ENCODE assay signal across 9 mouse cellular contexts in the genomic region with DNA sequence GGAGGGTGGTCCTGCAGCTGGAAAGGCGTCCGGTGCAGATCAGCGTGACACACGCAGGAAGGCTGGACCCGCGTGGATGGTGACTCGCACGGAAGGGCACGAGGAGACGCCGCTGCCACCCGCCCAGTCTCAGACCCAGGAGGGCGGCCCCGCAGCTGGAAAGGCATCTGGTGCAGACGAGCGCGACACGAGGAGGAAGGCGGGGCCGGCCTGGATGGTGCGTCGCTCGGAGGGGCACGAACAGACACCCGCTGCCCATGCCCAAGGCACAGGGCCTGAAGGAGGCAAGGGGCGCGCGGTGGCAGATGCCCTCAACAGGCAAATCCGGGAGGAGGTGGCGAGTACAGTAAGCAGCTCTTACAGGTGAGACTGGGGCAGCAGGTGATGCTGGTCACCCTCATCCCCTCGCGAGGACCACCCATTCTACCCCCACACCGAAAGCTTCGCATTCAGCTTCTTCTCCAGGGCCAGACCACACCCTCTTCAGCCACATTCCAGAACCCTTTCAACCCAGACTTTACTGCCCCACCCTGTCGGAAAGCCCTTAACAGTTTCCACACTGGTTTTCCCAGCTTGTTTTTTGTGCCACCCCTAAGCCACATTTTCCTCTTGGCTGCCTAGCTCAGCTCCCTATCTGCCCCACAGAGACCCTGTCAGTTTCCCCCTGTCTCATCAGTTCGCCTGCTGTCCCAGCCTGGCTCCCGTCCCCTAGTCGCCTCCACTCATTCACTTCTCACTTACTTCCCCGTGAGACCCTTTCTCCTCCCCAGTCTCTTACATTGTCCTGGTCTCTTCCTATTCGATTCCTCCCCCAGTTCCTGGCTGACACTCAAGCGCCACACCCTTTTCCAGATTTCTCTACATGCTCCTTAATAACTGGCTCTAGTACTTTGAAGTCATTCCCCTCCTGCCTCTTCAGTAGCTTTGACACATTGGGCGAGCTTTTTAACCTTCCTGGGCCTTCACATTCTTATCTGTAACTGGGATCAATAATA. TPM values are rescaled to one million over a fixed set of nuclear protein-coding genes. Genes with fewer than 3 reads are reported as not detected.
DNase-seq lines count a peak whose midpoint lies in the region; ATAC-seq and TF ChIP-seq lines count a peak whose summit lies in the region.
"Had no signal": no experiment of that assay in that cellular context is flagged by ENCODE, and none has a peak within 500 bp of the region (broad histone marks: within the 10 kb centered on the region; RNA-seq: fewer than 3 reads in every experiment).

No protein-coding gene starts in this region.

- peak overlapping the region; percentile 95 for H3K4me2 ChIP-seq in embryonic facial prominence, embryonic 11.5 days (ENCODE audit: low read depth, low read length)
- H3K4me2 ChIP-seq in midbrain, embryonic 12.5 days (replicated peaks), result peak overlapping the region; percentile 95

- DNase-seq in embryo, embryonic 11 days, result peak; percentile 54
- DNase-seq in embryo, embryonic 9.5 days (ENCODE audit: extremely low spot score), result no peak
- DNase-seq in embryonic facial prominence, embryonic 11.5 days (ENCODE audit: low spot score), result no peak
- DNase-seq in hindbrain, embryonic 10.5 days (ENCODE audit: low spot score), result peak; percentile 25
- DNase-seq in layer of hippocampus, postnatal 36 days, result no peak

- peaks cover 8% of the 10 kb centered on the region for H3K36me3 ChIP-seq in E14TG2a.4 (ENCODE audit: insufficient read depth, low read length)
- no peaks in the 10 kb centered on the region for H3K36me3 ChIP-seq in embryonic facial prominence, embryonic 11.5 days (replicated peaks; ENCODE audit: control insufficient read depth, insufficient read depth, low read depth, low read length)
- H3K36me3 ChIP-seq in hindbrain, embryonic 10.5 days, result no peaks in the 10 kb centered on the region
- peaks cover 4% of the 10 kb centered on the region for H3K36me3 ChIP-seq in midbrain, embryonic 12.5 days

- no peak for TF ChIP-seq CTCF in E14TG2a.4 (conservative IDR thresholded peaks at IDR 0.05; ENCODE audit: low read length)

- peaks cover 48% of the 10 kb centered on the region for H3K27me3 ChIP-seq in E14TG2a.4 (ENCODE audit: insufficient read depth, low read length)
- H3K27me3 ChIP-seq in embryonic facial prominence, embryonic 11.5 days (ENCODE audit: control insufficient read depth, insufficient read depth, low read length), result peaks cover 40% of the 10 kb centered on the region
- peaks cover 69% of the 10 kb centered on the region for H3K27me3 ChIP-seq in hindbrain, embryonic 10.5 days (ENCODE audit: insufficient read depth, poor library complexity, severe bottlenecking)
- H3K27me3 ChIP-seq in midbrain, embryonic 12.5 days, result peaks cover 49% of the 10 kb centered on the region

- peaks cover 69% of the 10 kb centered on the region for H3K4me1 ChIP-seq in E14TG2a.4 (replicated peaks; ENCODE audit: low read depth, low read length)
- H3K4me1 ChIP-seq in embryonic facial prominence, embryonic 11.5 days (ENCODE audit: control insufficient read depth, insufficient read depth, low read length), result peaks cover 5% of the 10 kb centered on the region
- H3K4me1 ChIP-seq in hindbrain, embryonic 10.5 days (replicated peaks), result peaks cover 71% of the 10 kb centered on the region
- H3K4me1 ChIP-seq in midbrain, embryonic 12.5 days, result peaks cover 49% of the 10 kb centered on the region

- H3K9ac ChIP-seq in embryonic facial prominence, embryonic 11.5 days (replicated peaks; ENCODE audit: low read length), result peak overlapping the region; percentile 57
- peak overlapping the region; percentile 82 for H3K9ac ChIP-seq in midbrain, embryonic 12.5 days (replicated peaks)

- H3K4me3 ChIP-seq in E14TG2a.4 (replicated peaks; ENCODE audit: low read length), result peak overlapping the region; percentile 80
- H3K4me3 ChIP-seq in embryonic facial prominence, embryonic 11.5 days (ENCODE audit: low read depth, low read length), result peak overlapping the region; percentile 54
- H3K4me3 ChIP-seq in hindbrain, embryonic 10.5 days, result peak overlapping the region; percentile 80
- peak overlapping the region; percentile 86 for H3K4me3 ChIP-seq in midbrain, embryonic 12.5 days

- 0 out of 2 replicates have a peak, but pooled peaks have one; percentile 2 for ATAC-seq in embryonic facial prominence, embryonic 11.5 days (replicated peaks; ENCODE audit: insufficient number of reproducible peaks, low FRiP score, low TSS enrichment, low read depth)
- ATAC-seq in midbrain, embryonic 12.5 days (ENCODE audit: low FRiP score, low read depth), result no peak; the same call in none of the 2 replicates
- no peak for ATAC-seq in activated CD4-positive, CD25-positive, alpha-beta regulatory T cell, adult 4 months

- WGBS in embryonic facial prominence, embryonic 11.5 days, result 8% methylated on average over 42 of the region's 42 CpGs
- 7% methylated on average over 42 of the region's 42 CpGs for WGBS in hindbrain, embryonic 10.5 days
- 5% methylated on average over 42 of the region's 42 CpGs for WGBS in midbrain, embryonic 12.5 days

- no peaks in the 10 kb centered on the region for H3K9me3 ChIP-seq in E14TG2a.4 (ENCODE audit: low read length)
- H3K9me3 ChIP-seq in embryonic facial prominence, embryonic 11.5 days (replicated peaks; ENCODE audit: control insufficient read depth, low read length), result no peaks in the 10 kb centered on the region
- H3K9me3 ChIP-seq in hindbrain, embryonic 10.5 days, result no peaks in the 10 kb centered on the region
- H3K9me3 ChIP-seq in midbrain, embryonic 12.5 days, result no peaks in the 10 kb centered on the region

- no peak overlapping the region for H3K27ac ChIP-seq in embryonic facial prominence, embryonic 11.5 days (replicated peaks; ENCODE audit: low read depth, low read length)
- peak overlapping the region; percentile 90 for H3K27ac ChIP-seq in hindbrain, embryonic 10.5 days
- H3K27ac ChIP-seq in midbrain, embryonic 12.5 days (replicated peaks), result peak overlapping the region; percentile 97; the same call in 1 of the 2 replicates

RNA-seq across cellular contexts. Expression of a gene that starts 2.0 kb away (rescaled TPM):
- 8.9 and 11.5 TPM in 2 replicates for polyA plus RNA-seq in embryonic facial prominence, embryonic 11.5 days (2014; fragmentation: Nextera tagmentation; extraction: Ambion mirVana)
- 32.9 and 65.5 TPM in 2 replicates for polyA plus RNA-seq in hindbrain, embryonic 10.5 days (2016; fragmentation: Nextera tagmentation; extraction: Ambion mirVana)
- 87.5 and 98.6 TPM in 2 replicates for polyA plus RNA-seq in midbrain, embryonic 12.5 days (2016; fragmentation: Nextera tagmentation; extraction: Ambion mirVana)
- polyA plus RNA-seq in activated CD4-positive, CD25-positive, alpha-beta regulatory T cell, adult 4 months (2017; shearing (Covaris generic)), result 1 to 10 TPM; 2.8 to 4.1 TPM
- 100 to 1,000 TPM; 102 to 105 TPM for total RNA-seq in layer of hippocampus, postnatal 36 days (2021)
- total RNA-seq: liver, adult 2 months had no signal

RNA-seq across cellular contexts. Expression of a gene that starts 30.8 kb away (rescaled TPM):
- 12.5 and 14.7 TPM in 2 replicates for polyA plus RNA-seq in embryonic facial prominence, embryonic 11.5 days (2014; fragmentation: Nextera tagmentation; extraction: Ambion mirVana)
- polyA plus RNA-seq in hindbrain, embryonic 10.5 days (2016; fragmentation: Nextera tagmentation; extraction: Ambion mirVana), result 21.2 and 31.5 TPM in 2 replicates
- polyA plus RNA-seq in midbrain, embryonic 12.5 days (2016; fragmentation: Nextera tagmentation; extraction: Ambion mirVana), result 5.5 and 5.6 TPM in 2 replicates
- polyA plus RNA-seq in activated CD4-positive, CD25-positive, alpha-beta regulatory T cell, adult 4 months (2017; shearing (Covaris generic)), result not detected
- not detected for total RNA-seq in layer of hippocampus, postnatal 36 days (2021)

Comparison
In these comparisons a context has a peak if more than half of its experiments do, and no peak if none do; other contexts are left out.
1. DNase-seq: peak in embryo, embryonic 11 days (single experiment) and hindbrain, embryonic 10.5 days (single experiment); none in embryo, embryonic 9.5 days (single experiment), embryonic facial prominence, embryonic 11.5 days (single experiment) and layer of hippocampus, postnatal 36 days (0 of 2).
2. Peak in every context shown above with its lines, with median percentiles within 50 percentile points of each other: H3K4me3 ChIP-seq.